Mouse (Mus musculus) retina, embryonic 14.5 days (tissue): ENCODE measurements around the gene Nek2.

ENCODE experiments used
- DNase-seq: peaks from one replicate; pipeline ENCODE4 v3.0.0-alpha.2; 2015; ENCODE audit warnings: low spot score

The Nek2 gene

GRCm38 (mm10) chr1:191858136-191858535 lies 36.9 kb downstream of the Nek2 start:
- no peak for DNase-seq

- no peak for DNase-seq
These were observed 38.6 kb downstream of the Nek2 start for GRCm38 (mm10) chr1:191859847-191860246.

- DNase-seq, result no peak
These were observed 40.0 kb downstream of the Nek2 start for GRCm38 (mm10) chr1:191861247-191861646.

GRCm38 (mm10) chr1:191863833-191864550 lies 42.7 kb downstream of the Nek2 start:
- DNase-seq, result no peak

GRCm38 (mm10) chr1:191864551-191865027 lies 43.3 kb downstream of the Nek2 start:
- no peak for DNase-seq

GRCm38 (mm10) chr1:191872076-191872710 lies 50.9 kb downstream of the Nek2 start:
- no peak for DNase-seq

- no peak for DNase-seq
These were observed 53.8 kb downstream of the Nek2 start for GRCm38 (mm10) chr1:191875006-191875405.

- DNase-seq, result no peak
These were observed 54.5 kb downstream of the Nek2 start for GRCm38 (mm10) chr1:191875683-191876305.

GRCm38 (mm10) chr1:191877681-191878080 lies 56.4 kb downstream of the Nek2 start:
- DNase-seq, result no peak

GRCm38 (mm10) chr1:191878518-191878921 lies 57.3 kb downstream of the Nek2 start:
- no peak for DNase-seq

GRCm38 (mm10) chr1:191880247-191880646 lies 59.0 kb downstream of the Nek2 start:
- no peak for DNase-seq

GRCm38 (mm10) chr1:191880921-191881609 lies 59.8 kb downstream of the Nek2 start:
- DNase-seq, result no peak

- DNase-seq, result no peak
These were observed 60.4 kb downstream of the Nek2 start for GRCm38 (mm10) chr1:191881663-191882062.
